Mouse (Mus musculus) liver, adult 2 months (tissue): ENCODE measurements around the gene Olfr1309. TPM values are rescaled to one million over a fixed set of nuclear protein-coding genes. Genes with fewer than 3 reads are reported as not detected.
"Not testable (repeated sequence)": the region's sequence is repeated elsewhere in the genome, so short reads cannot be mapped to it uniquely, and the experiment has no call there.

Experiments used
- DNase-seq: peaks from one replicate; pipeline ENCODE4 v3.0.0-alpha.2; 2011; ENCODE audit warnings: low read depth, low spot score; ENCODE audit errors: extremely low read depth
- H3K27ac ChIP-seq: fragments of 200-500 bp; replicated peaks from 2 replicates; pipeline ENCODE4 v1.5.1; 2012; ENCODE audit warnings: low read depth, mild to moderate bottlenecking, control low read depth, inconsistent platforms, low read length; ENCODE audit not compliant: insufficient read depth
- H3K27me3 ChIP-seq: fragments of 200-500 bp; 2 replicates; pipeline ENCODE4 v1.6.1; 2012; ENCODE audit warnings: mild to moderate bottlenecking, moderate library complexity, low read length, inconsistent platforms; ENCODE audit not compliant: control insufficient read depth, insufficient read depth
- H3K36me3 ChIP-seq: fragments of 200-500 bp; 2 replicates; pipeline ENCODE4 v1.6.1; 2012; ENCODE audit warnings: low read length, inconsistent platforms; ENCODE audit not compliant: control insufficient read depth, insufficient read depth
- H3K4me1 ChIP-seq: fragments of 200-500 bp; 2 replicates; pipeline ENCODE4 v1.6.1; 2011; ENCODE audit warnings: low read length; ENCODE audit not compliant: control insufficient read depth, insufficient read depth
- H3K4me3 ChIP-seq: fragments of 200-500 bp; 2 replicates; pipeline ENCODE4 v1.5.1; 2011; ENCODE audit warnings: low read depth, mild to moderate bottlenecking, control low read depth, low read length, moderate library complexity; ENCODE audit not compliant: insufficient read depth
- H3K79me2 ChIP-seq: fragments of 200-500 bp; 2 replicates; pipeline ENCODE4 v1.6.1; 2012; ENCODE audit warnings: inconsistent platforms, mild to moderate bottlenecking, low read length, moderate library complexity; ENCODE audit not compliant: control insufficient read depth, insufficient read depth
- H3K9ac ChIP-seq: fragments of 200-500 bp; 2 replicates; pipeline ENCODE4 v1.6.1; 2012; ENCODE audit warnings: low read depth, mild to moderate bottlenecking, control low read depth, inconsistent platforms, low read length
- CTCF ChIP-seq: fragments of 200-500 bp; IDR thresholded peaks from 2 replicates; pipeline ENCODE4 v1.5.1; 2011; ENCODE audit warnings: low read depth, low read length, control low read depth
- POLR2A ChIP-seq: fragments of 200-500 bp; IDR thresholded peaks from 2 replicates; pipeline ENCODE4 v1.6.1; 2011; ENCODE audit warnings: low read length, control low read depth; ENCODE audit not compliant: insufficient read depth; ENCODE audit errors: extremely low read depth
- WGBS: fragments of 180-500 bp; shearing (Covaris S2); methylation state at CpG from one replicate; pipeline ENCODE4 v1.1.7; 2018; 5-methylcytosine and 5-hydroxymethylcytosine counted together
- polyA plus RNA-seq: library from polyadenylated mRNA; depleted of rRNA; stranded (reverse); fragments of >200 nt; gene quantifications from 2 replicates; pipeline ENCODE4 v1.2.3, GENCODE M21; 2012; rRNA removed
- total RNA-seq: library from RNA; depleted of rRNA; stranded (reverse); fragments of >200 nt; gene quantifications from 2 replicates; pipeline ENCODE4 v1.2.3, GENCODE M21; 2014; rRNA removed

Gene Olfr1309
- total RNA-seq (not detected in 2 replicates), polyA plus RNA-seq (not detected in 2 replicates)

DNA sequence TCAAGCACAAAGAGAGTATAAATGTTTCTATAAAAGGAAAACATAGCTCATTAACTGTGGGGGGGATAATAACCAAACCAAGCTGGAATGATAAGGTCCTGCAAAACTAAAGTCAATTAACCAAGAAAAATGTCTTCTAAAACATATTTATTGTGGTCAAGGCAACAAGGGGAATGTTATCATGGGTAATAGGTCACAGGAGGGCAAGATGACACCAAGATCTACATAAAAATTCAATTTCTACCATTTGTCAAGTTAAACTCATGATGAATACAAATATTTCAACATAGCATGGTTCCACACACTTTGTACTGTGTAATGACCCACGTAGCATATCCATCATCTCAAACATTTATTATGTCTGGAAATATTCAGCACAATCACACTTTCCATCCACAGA lies at the start of gene Olfr1309:
TSS of gene Olfr1309 (minus strand) at position 101 of the 400 bp plus-strand sequence.
- Histone ChIP-seq H3K4me3 (no peak within 1 kb of the TSS), H3K36me3 (no peaks in the 10 kb centered on the region), H3K79me2 (no peaks in the 10 kb centered on the region), H3K27me3 (no peaks in the 10 kb centered on the region), H3K4me1 (no peaks in the 10 kb centered on the region), H3K9ac (no peak within 1 kb of the TSS), H3K27ac (no peak within 1 kb of the TSS)
- TF ChIP-seq POLR2A (no peak), CTCF (no peak)
- DNase-seq = no peak
- WGBS = 43% methylated on average over 1 of the region's 1 CpGs

DNA sequence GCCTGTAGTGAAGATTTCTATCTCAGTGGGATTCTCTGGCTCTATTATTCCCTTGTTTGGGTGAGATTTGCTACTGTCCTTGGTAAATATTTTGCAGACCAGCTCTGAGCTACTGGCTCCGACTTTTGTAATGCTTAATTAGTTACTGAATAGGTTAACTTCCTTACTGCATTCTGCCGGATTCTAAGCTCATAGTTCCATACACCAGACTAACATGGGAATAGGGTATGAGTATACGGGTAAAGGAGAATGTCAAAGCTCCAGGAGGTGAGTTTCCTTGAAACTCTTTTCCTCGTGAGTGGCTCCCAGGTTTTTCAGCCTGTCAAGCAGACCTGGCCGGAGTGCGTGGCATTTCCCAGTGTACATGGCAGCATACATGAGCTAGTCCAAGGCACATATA lies 36.9 kb upstream of the Olfr1309 start:
- not testable (repeated sequence) for H3K9ac ChIP-seq, H3K36me3 ChIP-seq, DNase-seq, H3K27ac ChIP-seq, H3K79me2 ChIP-seq, H3K4me1 ChIP-seq, H3K4me3 ChIP-seq, H3K27me3 ChIP-seq
- WGBS = 34% methylated on average over 6 of the region's 6 CpGs

- H3K9ac ChIP-seq = no peak within 1 kb of the TSS
- H3K36me3 ChIP-seq = no peaks in the 10 kb centered on the region
- H3K27me3 ChIP-seq = no peaks in the 10 kb centered on the region
- DNase-seq = no peak
- 85% methylated on average over 2 of the region's 2 CpGs for WGBS
- no peak within 1 kb of the TSS for H3K4me3 ChIP-seq
- TF ChIP-seq POLR2A (no peak), CTCF (no peak)
- no peaks in the 10 kb centered on the region for H3K79me2 ChIP-seq
- H3K27ac ChIP-seq = no peak within 1 kb of the TSS
- no peaks in the 10 kb centered on the region for H3K4me1 ChIP-seq
Measured at GRCm38 (mm10) chr2:112024312-112024711, 34.2 kb upstream of the Olfr1309 start, which contains the start of gene Olfr1311. Gene Olfr1311, minus strand, starts transcription at chr2:112024412.

DNA sequence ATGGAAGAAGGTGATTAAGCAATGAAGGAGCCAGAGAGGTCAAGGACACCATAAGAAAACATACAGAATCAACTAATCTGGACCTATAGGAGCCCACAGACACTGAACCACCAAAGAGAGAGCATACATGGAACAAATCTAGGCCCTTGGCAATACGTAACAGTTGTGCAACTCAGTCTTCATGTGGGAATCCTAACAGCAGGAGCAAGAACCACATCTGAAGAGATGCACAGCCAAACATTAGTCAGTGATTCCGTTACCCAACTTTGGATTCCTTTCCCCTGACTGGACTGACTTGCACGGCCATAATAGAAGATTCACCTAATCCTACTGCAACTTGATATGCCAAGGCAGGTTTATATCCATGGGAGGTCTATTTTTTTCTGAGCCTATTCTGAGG lies 24.8 kb upstream of the Olfr1309 start:
- no peak overlapping the region for H3K9ac ChIP-seq
- WGBS = 74% methylated on average over 3 of the region's 3 CpGs
- H3K27me3 ChIP-seq = no peaks in the 10 kb centered on the region
- no peak overlapping the region for H3K4me3 ChIP-seq
- H3K27ac ChIP-seq = no peak overlapping the region
- no peaks in the 10 kb centered on the region for H3K36me3 ChIP-seq
- no peaks in the 10 kb centered on the region for H3K79me2 ChIP-seq
- TF ChIP-seq CTCF (no peak), POLR2A (no peak)
- no peaks in the 10 kb centered on the region for H3K4me1 ChIP-seq
- DNase-seq = no peak

- Histone ChIP-seq H3K4me1 (no peaks in the 10 kb centered on the region), H3K9ac (no peak within 1 kb of the TSS), H3K79me2 (no peaks in the 10 kb centered on the region), H3K27me3 (no peaks in the 10 kb centered on the region), H3K27ac (no peak within 1 kb of the TSS), H3K36me3 (no peaks in the 10 kb centered on the region), H3K4me3 (no peak within 1 kb of the TSS)
- DNase-seq = no peak
- TF ChIP-seq CTCF = no peak
- TF ChIP-seq POLR2A = no peak
Measured at GRCm38 (mm10) chr2:112012608-112013007, 22.5 kb upstream of the Olfr1309 start, which contains the start of gene Olfr1310. Gene Olfr1310, minus strand, starts transcription at chr2:112012708.

GRCm38 (mm10) chr2:111964844-111965243 lies 25.2 kb downstream of the Olfr1309 start, which contains the start of gene Olfr1308:
Gene Olfr1308, minus strand, starts transcription at chr2:111964944.
- WGBS = 37% methylated on average over 1 of the region's 1 CpGs
- H3K27ac ChIP-seq = no peak within 1 kb of the TSS
- H3K4me1 ChIP-seq = no peaks in the 10 kb centered on the region
- H3K9ac ChIP-seq = no peak within 1 kb of the TSS
- H3K27me3 ChIP-seq = no peaks in the 10 kb centered on the region
- no peak for TF ChIP-seq CTCF
- TF ChIP-seq POLR2A = no peak
- H3K4me3 ChIP-seq = no peak within 1 kb of the TSS
- H3K79me2 ChIP-seq = no peaks in the 10 kb centered on the region
- DNase-seq = no peak
- no peaks in the 10 kb centered on the region for H3K36me3 ChIP-seq
